In the genomic region with DNA sequence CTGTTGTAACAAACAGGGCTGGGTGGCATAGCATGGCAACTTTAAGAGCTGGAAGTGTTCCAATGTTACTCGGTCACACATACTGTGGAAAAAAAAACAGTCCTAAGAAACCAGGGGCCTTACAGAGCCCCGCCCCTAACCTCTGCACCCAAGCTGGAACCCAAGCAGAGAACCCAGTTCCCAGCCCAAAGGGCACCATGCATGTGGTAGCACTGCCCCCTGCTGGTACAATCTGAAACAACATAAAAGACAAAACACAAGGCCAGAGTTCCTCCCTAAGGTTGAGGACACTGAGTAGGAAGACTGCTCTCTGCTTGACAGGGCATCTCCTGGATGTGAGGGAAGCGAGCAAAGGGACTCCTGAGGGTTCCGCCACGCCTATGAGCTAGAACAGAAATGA, we compare ENCODE assay signal across 10 mouse cellular contexts. TPM values are rescaled to one million over a fixed set of nuclear protein-coding genes. Genes with fewer than 3 reads are reported as not detected.
DNase-seq lines count a peak whose midpoint lies in the region; ATAC-seq and TF ChIP-seq lines count a peak whose summit lies in the region.
"Had no signal": no experiment of that assay in that cellular context is flagged by ENCODE, and none has a peak within 500 bp of the region (broad histone marks: within the 10 kb centered on the region; RNA-seq: fewer than 3 reads in every experiment).

No protein-coding gene starts in this region.

- TF ChIP-seq POLR2A in MEL (IDR thresholded peaks at IDR 0.05; ENCODE audit: control insufficient read depth in 1 of 2, insufficient read depth in 1 of 2, low read depth in 1 of 2, low read length in 2 of 2, poor library complexity in 1 of 2), result no peak

- H3K4me2 ChIP-seq in kidney, embryonic 15.5 days, result no peak overlapping the region
- H3K4me2 ChIP-seq: embryonic facial prominence, embryonic 12.5 days had no signal

- H3K9ac ChIP-seq in kidney, embryonic 15.5 days, result no peak overlapping the region
- H3K9ac ChIP-seq in MEL (ENCODE audit: control insufficient read depth, low read depth, low read length, poor library complexity, severe bottlenecking), result no peak overlapping the region
- H3K9ac ChIP-seq: embryonic facial prominence, embryonic 12.5 days had no signal

- peak; percentile 28 for DNase-seq in kidney, adult 11 months
- DNase-seq in MEL (ENCODE audit: low read depth, low spot score), result peak; percentile 19
- peak; percentile 55 for DNase-seq in cerebellum, adult 8-10 months
- DNase-seq in gastrocnemius, postnatal 14 days, result peak; percentile 34
- peak; percentile 61 for DNase-seq in layer of hippocampus, adult 11-12 months (ENCODE audit: low spot score)
- DNase-seq in lung, postnatal 10 days, result peak; percentile 71
- peak; percentile 78 for DNase-seq in testis, postnatal 10 days (ENCODE audit: low spot score)

- ATAC-seq in kidney, embryonic 15.5 days (replicated peaks; ENCODE audit: low FRiP score), result no peak

- peak; percentile 41 to 55 (median 43) for TF ChIP-seq CTCF in MEL (IDR thresholded peaks at IDR 0.05 in 2 of 3, conservative IDR thresholded peaks at IDR 0.05 in 1 of 3; ENCODE audit: control insufficient read depth in 1 of 3, insufficient read depth in 1 of 3, low read depth in 2 of 3, low read length in 3 of 3, poor library complexity in 1 of 3, severe bottlenecking in 1 of 3)

- H3K4me3 ChIP-seq in kidney, embryonic 15.5 days (replicated peaks), result no peak overlapping the region
- no peak overlapping the region for H3K4me3 ChIP-seq in MEL (ENCODE audit: control insufficient read depth in 1 of 2, insufficient read depth in 1 of 2, low read depth in 2 of 2, low read length in 2 of 2)
- H3K4me3 ChIP-seq: embryonic facial prominence, embryonic 12.5 days had no signal

- peak; percentile 47 for TF ChIP-seq RAD21 in MEL (IDR thresholded peaks at IDR 0.05; ENCODE audit: low read depth, low read length)

- WGBS in kidney, embryonic 15.5 days, result 21% methylated on average over 5 of the region's 5 CpGs

- no peaks in the 10 kb centered on the region for H3K9me3 ChIP-seq in kidney, embryonic 15.5 days (replicated peaks)
- no peaks in the 10 kb centered on the region for H3K9me3 ChIP-seq in MEL (replicated peaks; ENCODE audit: insufficient read depth, low read length)
- H3K9me3 ChIP-seq: embryonic facial prominence, embryonic 12.5 days had no signal

- H3K27me3 ChIP-seq in kidney, embryonic 15.5 days, result peaks cover 11% of the 10 kb centered on the region
- H3K27me3 ChIP-seq in MEL (ENCODE audit: control insufficient read depth in 1 of 2, insufficient read depth in 2 of 2, low read length in 2 of 2), result no peaks in the 10 kb centered on the region

- intact Hi-C loops in gastrocnemius, postnatal 14 days (cut with DNase I; ENCODE audit: low total_unique reads), result loop anchor here (2.0 to 5.0 kb wide), 2 partner anchors 128 to 148 kb away; no protein-coding TSS in a partner anchor

- H3K36me3 ChIP-seq in kidney, embryonic 15.5 days, result no peaks in the 10 kb centered on the region
- H3K36me3 ChIP-seq in MEL (ENCODE audit: control insufficient read depth in 1 of 2, insufficient read depth in 2 of 2, low read length in 2 of 2), result no peaks in the 10 kb centered on the region
- H3K36me3 ChIP-seq: embryonic facial prominence, embryonic 12.5 days had no signal

- H3K79me2 ChIP-seq in MEL (ENCODE audit: control insufficient read depth, insufficient read depth, low read length, poor library complexity), result no peaks in the 10 kb centered on the region

- no peak for TF ChIP-seq EP300 in MEL (IDR thresholded peaks at IDR 0.05; ENCODE audit: low read depth in 1 of 2, low read length in 2 of 2)

- no peaks in the 10 kb centered on the region for H3K4me1 ChIP-seq in kidney, embryonic 15.5 days
- no peaks in the 10 kb centered on the region for H3K4me1 ChIP-seq in MEL (ENCODE audit: control insufficient read depth in 1 of 2, insufficient read depth in 2 of 2, low read length in 2 of 2)
- H3K4me1 ChIP-seq: embryonic facial prominence, embryonic 12.5 days had no signal

- no peak overlapping the region for H3K27ac ChIP-seq in kidney, embryonic 15.5 days
- no peak overlapping the region for H3K27ac ChIP-seq in MEL (ENCODE audit: control insufficient read depth, low read depth, low read length)
- H3K27ac ChIP-seq: embryonic facial prominence, embryonic 12.5 days; macrophage had no signal

TF ChIP-seq in MEL, 35 proteins besides CTCF, POLR2A, EP300 and RAD21:
- TF ChIP-seq SMC3 (IDR thresholded peaks at IDR 0.05; ENCODE audit: low read depth, low read length) (peak; percentile 28), ZC3H11A (IDR thresholded peaks at IDR 0.05; ENCODE audit: low read depth, low read length) (0 out of 2 replicates have a peak, but pooled peaks have one; percentile 12), MAX (IDR thresholded peaks at IDR 0.05; ENCODE audit: low read length) (no peak), POLR2AphosphoS5 (IDR thresholded peaks at IDR 0.05; ENCODE audit: borderline replicate concordance, low read depth, low read length) (no peak)

RNA-seq across cellular contexts. Expression of a gene that starts 14.9 kb away (rescaled TPM):
- polyA plus RNA-seq in kidney, embryonic 15.5 days (2015; fragmentation: Nextera tagmentation; extraction: Ambion mirVana), result 5.8 and 7.2 TPM in 2 replicates
- total RNA-seq in MEL (2012; rRNA removed), result not detected in 2 replicates
- under 1 TPM in 1 of 2 experiments, not detected in 1; 0.10 TPM for polyA plus RNA-seq in MEL (2012; ENCODE audit: insufficient read depth in 1 of 2, insufficient read length in 2 of 2, low read depth in 1 of 2, low replicate concordance in 2 of 2, missing spikeins in 1 of 2)
- total RNA-seq in gastrocnemius, postnatal 14 days (2021), result 10 to 100 TPM; 12.5 to 14.5 TPM
- polyA plus RNA-seq: macrophage had no signal

Comparison
In these comparisons a context has a peak if more than half of its experiments do, and no peak if none do; other contexts are left out.
1. DNase-seq: peak in every context shown above with its lines; median percentile 78 in testis, postnatal 10 days; 71 in lung, postnatal 10 days; 61 in layer of hippocampus, adult 11-12 months; 55 in cerebellum, adult 8-10 months; 34 in gastrocnemius, postnatal 14 days; 28 in kidney, adult 11 months; 19 in MEL.
2. RNA of a gene that starts 14.9 kb away (total RNA-seq): 12.5 to 14.5 TPM in gastrocnemius, postnatal 14 days; not detected in MEL; every median in the first group is over 10 times any median in the second.